Mouse (Mus musculus) layer of hippocampus, adult 11-12 months (tissue): Measurements from ENCODE around the gene Plekhg5.
A peak's percentile ranks its signal among the peaks of the same experiment; 100 is the strongest.

Source experiments
- DNase-seq: peaks from one replicate; pipeline ENCODE4 v3.0.0; 2022; ENCODE audit warnings: low spot score

The Plekhg5 gene

GRCm38 (mm10) chr4:152146033-152146827 is 73.9 kb downstream of the Plekhg5 start:
- DNase-seq = no peak

- no peak for DNase-seq
Measured at GRCm38 (mm10) chr4:152150546-152150945, 78.2 kb downstream of the Plekhg5 start.

- DNase-seq = no peak
Measured at GRCm38 (mm10) chr4:152151451-152151965, 79.2 kb downstream of the Plekhg5 start.

- no peak for DNase-seq
Measured at GRCm38 (mm10) chr4:152151966-152152544, 79.8 kb downstream of the Plekhg5 start, which contains the start of gene Espn. Gene Espn (minus strand): TSS chr4:152152371.

GRCm38 (mm10) chr4:152153771-152154177 is 81.5 kb downstream of the Plekhg5 start:
- peak; percentile 86 for DNase-seq

DNA sequence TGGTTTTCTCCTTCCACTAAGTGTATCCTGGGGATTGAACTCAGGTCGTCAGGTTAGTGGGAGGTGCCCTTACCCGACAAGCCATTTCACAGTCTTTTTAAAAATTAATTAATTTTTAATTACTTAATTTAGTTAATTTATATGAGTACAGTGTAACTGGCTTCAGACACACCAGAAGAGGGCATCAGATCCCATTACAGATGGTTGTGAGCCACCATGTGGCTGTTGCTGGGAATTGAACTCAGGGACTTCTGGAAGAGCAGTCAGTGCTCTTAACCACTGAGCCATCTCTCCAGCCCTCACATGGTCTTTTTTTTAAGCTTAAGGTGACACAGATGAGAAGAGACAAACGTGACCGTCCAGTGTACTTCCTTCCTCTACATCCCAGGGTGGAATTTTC is 82.7 kb downstream of the Plekhg5 start:
- no peak for DNase-seq

DNA sequence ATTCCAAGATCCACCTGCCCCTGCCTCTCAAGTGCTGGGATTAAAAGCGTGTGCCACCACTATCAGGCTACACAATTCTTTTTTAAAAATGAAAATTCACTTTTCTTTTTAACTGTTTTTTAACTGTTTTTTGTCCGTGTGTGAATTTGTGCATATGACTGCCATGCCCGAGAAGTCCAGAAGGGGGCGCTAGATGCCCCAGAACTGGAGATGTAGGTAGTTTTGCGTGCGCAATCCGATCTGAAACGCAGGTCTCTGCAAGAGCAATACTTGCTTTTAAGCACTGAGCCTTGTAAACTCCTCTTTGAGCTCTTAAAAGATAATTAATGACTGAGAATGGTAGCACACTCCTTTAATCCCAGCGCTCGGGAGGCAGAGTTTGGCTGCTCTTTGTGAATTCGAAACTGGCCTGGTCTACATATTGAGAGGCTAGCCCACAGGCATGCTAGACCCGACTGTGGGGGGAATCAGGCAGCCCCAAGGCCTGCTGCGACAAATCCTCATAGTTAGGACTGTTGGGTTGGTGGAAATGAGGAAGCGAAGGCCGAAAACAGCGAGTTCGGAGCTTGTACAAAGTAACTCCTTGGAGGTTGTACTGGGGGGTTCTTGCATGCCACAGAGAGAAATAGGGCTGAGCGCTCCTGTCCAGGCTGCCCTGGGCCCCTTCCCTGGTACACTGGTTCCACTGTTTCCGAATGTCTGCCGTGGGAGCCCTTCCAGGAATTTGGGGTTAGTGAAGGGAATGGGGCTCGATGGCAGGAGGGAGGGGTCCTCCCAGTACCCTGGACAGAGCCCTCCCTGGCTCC is 85.7 kb downstream of the Plekhg5 start:
- peak; percentile 61 for DNase-seq

GRCm38 (mm10) chr4:152158585-152159284 is 86.4 kb downstream of the Plekhg5 start, which contains the start of gene Hes2:
Gene Hes2 (plus strand): TSS chr4:152158867.
- no peak for DNase-seq

- no peak for DNase-seq
Measured at GRCm38 (mm10) chr4:152159285-152159678, 87.0 kb downstream of the Plekhg5 start.

- no peak for DNase-seq
Measured at GRCm38 (mm10) chr4:152160748-152161147, 88.5 kb downstream of the Plekhg5 start.

GRCm38 (mm10) chr4:152161601-152162000 is 89.3 kb downstream of the Plekhg5 start:
- DNase-seq = no peak

DNA sequence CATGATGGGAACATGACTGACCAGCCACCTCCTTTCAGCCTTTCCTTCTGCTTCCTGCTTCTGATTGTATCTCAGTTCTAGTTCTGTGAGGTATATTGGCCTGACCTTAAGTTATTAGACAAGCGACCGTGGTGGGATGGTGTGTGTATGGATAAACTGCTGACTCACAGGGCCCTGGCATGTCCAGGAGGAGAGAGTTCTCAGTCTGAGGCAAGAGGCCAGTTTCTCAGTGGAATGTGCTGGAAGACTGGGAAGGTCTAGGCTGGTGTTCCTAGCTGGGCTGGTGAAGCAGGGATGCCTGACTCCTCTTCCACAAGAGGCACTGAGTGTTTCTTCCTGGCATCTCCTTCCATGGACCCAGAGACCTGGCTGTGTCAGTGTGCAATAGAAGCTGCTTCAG is 90.5 kb downstream of the Plekhg5 start:
- DNase-seq = no peak
